Mouse (Mus musculus): ENCODE results near the gene Rap2b.

- TF ChIP-seq POLR2A (IDR thresholded peaks at IDR 0.05; ENCODE audit: borderline replicate concordance, extremely low read depth, insufficient read depth, insufficient read length, poor library complexity, severe bottlenecking): no peak
- TF ChIP-seq CTCF (IDR thresholded peaks at IDR 0.05; ENCODE audit: borderline replicate concordance, extremely low read depth, insufficient read depth, insufficient read length): no peak
These were observed 30.1 kb downstream of the Rap2b start for GRCm38 (mm10) chr3:61391564-61391963.
